Mouse (Mus musculus): ENCODE measurements around the gene Rnf208.

DNA sequence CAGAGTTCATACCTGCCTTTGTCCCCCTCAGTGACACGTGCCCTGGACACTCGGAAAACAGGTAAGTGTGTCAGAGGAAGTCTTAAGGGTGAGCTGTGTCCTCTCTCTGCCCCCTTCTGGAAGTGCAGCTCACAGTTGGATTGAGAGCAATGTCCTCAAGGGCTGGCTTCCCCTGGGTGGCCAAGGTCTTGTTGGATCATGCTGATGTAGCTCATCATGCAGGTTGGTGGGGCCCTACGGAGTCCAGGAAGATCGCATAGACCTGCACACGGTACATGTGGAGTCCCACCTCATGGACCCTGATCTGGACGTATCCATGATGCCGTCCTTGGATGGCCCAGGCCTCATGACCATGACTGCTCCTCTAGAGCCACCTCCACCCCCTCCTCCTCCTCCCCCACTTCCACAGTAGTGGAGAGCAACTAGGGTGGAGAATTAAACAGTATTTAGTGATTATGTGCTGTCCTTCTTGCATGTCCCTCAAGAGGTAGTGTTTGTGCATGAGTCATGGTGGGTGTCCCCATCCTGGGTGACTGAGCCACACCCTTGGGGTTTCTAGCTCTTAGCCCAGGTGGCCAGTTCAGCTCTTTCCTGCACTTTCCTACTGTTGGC, 46.8 kb downstream of the Rnf208 start:
- TF ChIP-seq POLR2A (IDR thresholded peaks at IDR 0.05; ENCODE audit: extremely low read depth, insufficient read depth, low read length), result no peak
- TF ChIP-seq CTCF (IDR thresholded peaks at IDR 0.05; ENCODE audit: low read depth, low read length), result no peak

Data from liver, adult 2 months (tissue).